Mouse (Mus musculus) midbrain, embryonic 10.5 days (tissue): ENCODE measurements around the gene Muc20. TPM values are rescaled to one million over a fixed set of nuclear protein-coding genes. Genes with fewer than 3 reads are reported as not detected.

Experiments used
- DNase-seq: peaks from one replicate; pipeline ENCODE4 v3.0.0-alpha.2; 2017; ENCODE audit warnings: low spot score
- H3K27ac ChIP-seq: fragments of 300-500 bp; sonication (generic); replicated peaks from 2 replicates; pipeline ENCODE4 v1.5.1; 2016; ENCODE audit warnings: mild to moderate bottlenecking
- H3K27me3 ChIP-seq: fragments of 300-500 bp; sonication (generic); 2 replicates; pipeline ENCODE4 v1.6.1; 2016; ENCODE audit warnings: low read depth, mild to moderate bottlenecking; ENCODE audit not compliant: poor library complexity, severe bottlenecking
- H3K36me3 ChIP-seq: fragments of 300-500 bp; sonication (generic); 2 replicates; pipeline ENCODE4 v1.6.1; 2016; ENCODE audit warnings: mild to moderate bottlenecking, moderate library complexity
- H3K4me1 ChIP-seq: fragments of 300-500 bp; sonication (generic); 2 replicates; pipeline ENCODE4 v1.6.1; 2016
- H3K4me3 ChIP-seq: fragments of 300-500 bp; sonication (generic); 2 replicates; pipeline ENCODE4 v1.5.1; 2016; ENCODE audit warnings: mild to moderate bottlenecking, moderate library complexity
- H3K9me3 ChIP-seq: fragments of 300-500 bp; sonication (generic); replicated peaks from 2 replicates; pipeline ENCODE4 v1.6.1; 2016; ENCODE audit warnings: mild to moderate bottlenecking
- WGBS: fragments of 180-500 bp; shearing (Covaris S2); methylation state at CpG from one replicate; pipeline ENCODE4 v1.1.7; 2016; 5-methylcytosine and 5-hydroxymethylcytosine counted together
- polyA plus RNA-seq: library from polyadenylated mRNA; unstranded; fragments of >200 nt; fragmentation: Nextera tagmentation; extraction: Ambion mirVana; gene quantifications from 2 replicates; pipeline ENCODE4 v1.2.1, GENCODE M21; 2016

Muc20 gene
- polyA plus RNA-seq, 1 experiment from 2014 or later = not detected

DNA sequence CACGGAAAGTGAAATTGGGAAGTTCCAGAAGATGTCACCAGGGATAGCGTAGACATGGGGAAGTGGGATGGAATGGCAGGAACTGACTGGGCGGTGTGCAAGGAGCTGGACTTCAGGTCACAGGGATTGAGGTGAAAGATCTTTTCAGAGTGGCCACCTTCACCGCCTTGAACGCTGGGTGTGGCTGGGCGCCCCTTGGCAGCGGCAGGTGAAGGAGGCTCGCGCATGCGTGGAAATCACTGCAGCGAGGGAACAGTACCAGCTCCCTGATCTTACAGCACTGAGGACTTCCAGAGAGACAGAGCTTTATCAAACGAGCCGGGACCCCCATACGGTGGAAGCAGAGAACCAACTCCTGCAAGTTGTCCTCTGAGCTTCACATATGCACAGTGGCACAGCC, 17.3 kb upstream of the Muc20 start:
- peaks cover 19% of the 10 kb centered on the region for H3K4me1 ChIP-seq
- H3K27ac ChIP-seq = no peak overlapping the region
- peaks cover 12% of the 10 kb centered on the region for H3K27me3 ChIP-seq
- 36% methylated on average over 14 of the region's 14 CpGs for WGBS
- H3K9me3 ChIP-seq = no peaks in the 10 kb centered on the region
- no peaks in the 10 kb centered on the region for H3K36me3 ChIP-seq
- H3K4me3 ChIP-seq = peak overlapping the region; percentile 45
- peak; percentile 29 for DNase-seq

DNA sequence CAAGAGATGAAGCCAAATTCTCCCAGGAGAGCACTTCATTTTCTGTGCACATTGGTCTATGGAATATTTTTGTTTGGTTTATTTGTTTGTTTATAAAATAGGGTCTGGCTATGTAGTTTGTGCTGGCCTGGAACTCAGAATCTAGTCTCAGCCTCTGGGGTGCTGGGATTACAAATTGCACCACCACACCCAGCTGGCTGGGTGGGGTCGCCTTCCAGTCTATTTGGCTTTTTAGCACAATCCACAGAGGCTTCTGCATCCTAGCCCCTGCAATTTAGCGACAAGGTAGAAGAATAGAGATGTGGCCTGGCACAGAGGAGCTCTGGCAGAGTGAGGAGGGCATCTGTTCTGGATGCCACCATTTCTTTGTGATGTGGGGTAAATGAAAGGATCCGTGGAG, 16.5 kb upstream of the Muc20 start:
- H3K27me3 ChIP-seq = peaks cover 12% of the 10 kb centered on the region
- H3K4me1 ChIP-seq = peaks cover 19% of the 10 kb centered on the region
- 78% methylated on average over 3 of the region's 3 CpGs for WGBS
- H3K36me3 ChIP-seq = no peaks in the 10 kb centered on the region
- no peak overlapping the region for H3K27ac ChIP-seq
- DNase-seq = no peak
- H3K9me3 ChIP-seq = no peaks in the 10 kb centered on the region
- no peak overlapping the region for H3K4me3 ChIP-seq

DNA sequence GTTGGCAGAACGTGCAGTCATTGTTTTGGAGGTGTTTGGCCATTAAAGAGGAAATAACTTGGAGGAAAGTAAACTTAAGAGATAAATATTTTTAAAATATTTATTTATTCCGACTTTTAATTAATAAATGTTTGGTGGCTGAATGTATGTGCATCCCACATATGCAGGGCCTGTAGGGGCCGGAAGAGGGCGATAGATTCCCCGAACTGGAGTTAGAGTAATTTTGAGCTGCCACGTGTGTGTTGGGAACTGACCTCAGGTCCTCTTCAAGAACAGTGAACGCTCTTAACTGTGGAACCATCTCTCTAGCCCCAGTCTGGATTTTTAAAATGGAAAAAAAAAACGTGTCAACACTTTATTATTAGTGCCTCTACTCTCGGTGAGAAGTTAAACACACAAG, 16.1 kb upstream of the Muc20 start:
- H3K27ac ChIP-seq = no peak overlapping the region
- no peaks in the 10 kb centered on the region for H3K36me3 ChIP-seq
- H3K27me3 ChIP-seq = peaks cover 12% of the 10 kb centered on the region
- DNase-seq = no peak
- H3K4me3 ChIP-seq = no peak overlapping the region
- no peaks in the 10 kb centered on the region for H3K9me3 ChIP-seq
- 48% methylated on average over 9 of the region's 9 CpGs for WGBS
- H3K4me1 ChIP-seq = peaks cover 19% of the 10 kb centered on the region

DNA sequence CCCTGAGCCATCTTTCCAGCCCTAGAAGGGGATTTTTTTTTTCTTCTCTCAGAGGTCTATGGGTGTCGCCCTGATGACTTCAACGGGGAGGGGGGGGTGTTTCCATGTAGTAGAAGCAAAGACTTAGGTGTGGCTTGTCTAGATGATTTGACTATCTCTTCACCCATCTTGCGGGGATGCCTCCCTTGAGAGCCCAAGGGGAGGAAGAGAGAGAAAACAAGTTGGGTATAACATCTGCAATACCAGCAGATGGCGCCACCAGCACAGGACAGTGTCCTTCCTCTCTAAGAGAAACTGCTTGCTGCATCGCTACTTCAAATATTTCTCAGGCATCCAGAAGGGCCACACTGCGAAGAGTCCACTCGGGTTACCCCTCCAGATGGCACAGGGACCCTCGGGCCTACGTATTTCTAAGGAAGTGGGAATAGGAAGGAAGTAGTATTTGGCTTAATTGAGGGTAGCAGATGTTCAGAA, 15.7 kb upstream of the Muc20 start:
- H3K27me3 ChIP-seq = peaks cover 12% of the 10 kb centered on the region
- peaks cover 24% of the 10 kb centered on the region for H3K4me1 ChIP-seq
- DNase-seq = peak; percentile 84
- no peak overlapping the region for H3K4me3 ChIP-seq
- H3K27ac ChIP-seq = no peak overlapping the region
- no peaks in the 10 kb centered on the region for H3K9me3 ChIP-seq
- no peaks in the 10 kb centered on the region for H3K36me3 ChIP-seq
- 5% methylated on average over 9 of the region's 9 CpGs for WGBS

DNA sequence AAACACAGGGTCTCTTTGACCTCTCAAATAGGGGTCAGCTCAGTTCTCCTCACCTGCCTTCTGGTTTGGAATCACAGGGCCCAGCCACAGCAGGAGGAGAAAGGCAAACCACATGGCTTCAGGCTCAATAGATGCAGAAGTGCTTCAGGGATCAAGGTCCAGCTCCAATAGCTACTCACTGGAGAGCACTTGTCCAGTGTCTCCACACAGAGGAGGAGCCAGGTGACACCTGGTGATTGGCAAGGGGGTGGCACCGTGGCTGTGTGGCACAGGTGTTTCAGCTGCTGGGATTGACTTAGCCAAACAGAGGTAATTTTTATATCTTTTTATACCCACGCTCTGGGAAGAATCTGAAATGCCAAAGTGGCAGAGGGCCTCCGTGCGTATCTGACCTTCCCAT, 13.1 kb upstream of the Muc20 start, which contains the start of gene Smbd1:
Gene Smbd1 (minus strand): TSS at position 157 of the 400 bp plus-strand sequence.
- WGBS = 83% methylated on average over 4 of the region's 4 CpGs
- Histone ChIP-seq H3K4me3 (no peak within 1 kb of the TSS), H3K36me3 (no peaks in the 10 kb centered on the region), H3K9me3 (no peaks in the 10 kb centered on the region), H3K4me1 (peaks cover 39% of the 10 kb centered on the region), H3K27ac (no peak within 1 kb of the TSS), H3K27me3 (peaks cover 9% of the 10 kb centered on the region)
- no peak for DNase-seq

DNA sequence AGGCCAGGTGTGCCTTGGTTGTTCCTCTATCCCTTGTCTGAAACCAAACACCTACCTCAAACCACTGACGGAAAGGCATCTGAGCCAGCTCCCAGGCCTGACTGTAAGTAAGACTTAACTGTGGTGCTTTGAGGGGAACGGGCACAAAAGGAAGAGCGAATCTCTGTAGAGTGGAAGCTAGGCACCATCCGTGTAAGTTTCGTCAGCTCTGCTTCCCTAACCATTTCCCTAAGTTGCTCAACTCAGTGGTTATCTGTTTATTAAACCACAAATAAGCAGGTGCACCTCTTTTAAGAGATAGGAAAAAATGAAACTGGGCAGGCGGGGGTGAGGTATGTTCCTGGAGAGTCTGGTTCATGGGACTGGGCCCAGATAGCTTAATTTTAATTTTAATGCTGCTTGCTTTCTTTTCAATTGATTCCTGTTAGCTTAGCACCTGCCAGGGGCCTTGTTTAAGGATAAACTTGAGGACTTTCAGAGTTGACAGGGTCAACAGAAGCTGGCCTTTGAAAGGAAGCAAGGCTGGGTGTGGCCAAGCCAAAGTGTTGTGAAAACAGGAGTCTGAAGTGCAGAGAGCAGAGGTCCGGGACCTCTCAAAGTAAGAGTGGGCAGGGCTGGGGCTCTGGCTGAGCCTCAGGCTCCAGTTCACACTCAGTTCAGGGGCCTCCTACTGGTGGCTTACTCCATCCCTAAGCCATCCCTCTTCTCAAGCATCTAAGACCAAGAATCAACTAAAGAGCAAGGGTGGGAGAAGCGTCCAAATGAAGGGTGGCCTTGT, 10.4 kb upstream of the Muc20 start:
- peaks cover 35% of the 10 kb centered on the region for H3K4me1 ChIP-seq
- 58% methylated on average over 8 of the region's 8 CpGs for WGBS

DNA sequence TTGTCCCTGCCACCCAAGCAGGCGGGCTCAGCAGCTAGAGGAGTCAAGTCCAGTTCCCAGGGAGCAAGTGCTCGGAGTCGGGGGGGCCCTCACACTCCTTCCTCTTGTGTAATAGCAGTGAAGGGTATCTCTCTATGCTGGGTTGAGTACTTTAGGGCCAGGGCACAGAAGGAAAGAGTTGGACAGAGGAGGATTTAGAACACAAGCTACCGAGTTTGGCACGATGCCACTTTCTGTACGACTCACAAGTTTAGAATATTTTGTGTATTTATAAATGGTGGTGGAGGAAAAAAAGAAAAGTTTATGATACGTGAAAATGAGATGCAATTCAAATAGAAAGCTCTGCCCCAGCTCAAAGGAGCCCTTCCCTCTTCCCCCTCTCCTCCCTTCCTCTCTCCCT, 7.9 kb upstream of the Muc20 start:
- H3K4me1 ChIP-seq = peaks cover 35% of the 10 kb centered on the region
- no peak overlapping the region for H3K27ac ChIP-seq
- H3K9me3 ChIP-seq = no peaks in the 10 kb centered on the region
- H3K36me3 ChIP-seq = no peaks in the 10 kb centered on the region
- H3K4me3 ChIP-seq = no peak overlapping the region
- no peaks in the 10 kb centered on the region for H3K27me3 ChIP-seq
- 93% methylated on average over 7 of the region's 7 CpGs for WGBS
- no peak for DNase-seq

More for the DNA sequence above, 10.4 kb upstream of the Muc20 start:
- no peaks in the 10 kb centered on the region for H3K27me3 ChIP-seq
- H3K9me3 ChIP-seq = no peaks in the 10 kb centered on the region
- DNase-seq = no peak
- H3K36me3 ChIP-seq = no peaks in the 10 kb centered on the region
- no peak overlapping the region for H3K4me3 ChIP-seq
- H3K27ac ChIP-seq = 0 out of 2 replicates have a peak overlapping the region, but pooled peaks have one; percentile 66

DNA sequence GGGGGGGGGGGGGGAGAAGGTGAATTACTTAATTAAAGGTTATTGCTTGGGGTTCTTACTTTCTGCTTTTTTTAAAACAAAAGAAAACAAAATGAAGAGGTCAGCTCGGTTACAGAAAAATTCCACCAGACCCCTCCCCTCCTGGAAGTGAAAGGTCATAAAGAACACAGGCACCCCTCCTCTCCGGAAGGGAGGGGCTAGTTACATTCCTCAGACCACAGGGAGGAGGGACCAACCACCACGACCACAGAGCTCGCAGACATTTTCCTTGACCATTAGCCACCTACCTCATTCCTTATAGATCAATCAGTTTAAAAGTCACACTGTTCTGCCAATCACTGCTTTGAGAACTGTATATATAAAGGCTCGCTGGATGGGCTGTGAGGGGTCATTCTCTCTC, 6.7 kb upstream of the Muc20 start:
- Histone ChIP-seq H3K9me3 (no peaks in the 10 kb centered on the region), H3K27ac (no peak overlapping the region), H3K36me3 (no peaks in the 10 kb centered on the region), H3K4me1 (peaks cover 35% of the 10 kb centered on the region), H3K4me3 (no peak overlapping the region), H3K27me3 (no peaks in the 10 kb centered on the region)
- WGBS = 67% methylated on average over 5 of the region's 5 CpGs
- DNase-seq = no peak

DNA sequence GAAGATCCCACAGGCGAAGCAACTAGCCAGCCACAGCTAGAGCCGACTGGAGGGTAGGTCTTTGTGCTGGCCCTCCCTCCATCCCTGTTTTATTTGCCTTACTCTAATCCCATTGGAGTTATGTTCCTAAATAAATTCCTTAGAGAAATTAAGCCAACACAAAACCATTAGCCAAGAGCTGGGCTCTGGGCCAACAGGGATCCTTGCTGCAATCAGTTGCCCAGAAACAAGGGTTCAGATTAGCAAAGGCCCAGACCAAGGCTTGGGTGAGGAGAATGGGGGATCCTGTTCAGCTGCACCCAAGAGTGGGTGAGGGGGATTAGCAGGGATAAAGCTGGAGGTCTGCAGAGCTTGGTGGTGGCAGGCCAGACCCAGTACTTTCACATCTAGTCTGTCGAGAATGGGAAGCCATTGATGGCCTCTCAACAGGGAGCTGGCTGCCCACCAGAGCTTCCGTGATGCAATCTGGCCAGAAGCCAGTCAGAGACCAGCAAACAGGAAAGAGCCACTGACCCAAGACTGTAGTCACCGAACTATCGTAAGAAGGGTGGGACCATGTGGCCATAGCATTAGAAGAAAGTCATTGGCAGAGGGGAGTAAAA, 6.1 kb upstream of the Muc20 start:
- no peak for DNase-seq
- 69% methylated on average over 6 of the region's 6 CpGs for WGBS

DNA sequence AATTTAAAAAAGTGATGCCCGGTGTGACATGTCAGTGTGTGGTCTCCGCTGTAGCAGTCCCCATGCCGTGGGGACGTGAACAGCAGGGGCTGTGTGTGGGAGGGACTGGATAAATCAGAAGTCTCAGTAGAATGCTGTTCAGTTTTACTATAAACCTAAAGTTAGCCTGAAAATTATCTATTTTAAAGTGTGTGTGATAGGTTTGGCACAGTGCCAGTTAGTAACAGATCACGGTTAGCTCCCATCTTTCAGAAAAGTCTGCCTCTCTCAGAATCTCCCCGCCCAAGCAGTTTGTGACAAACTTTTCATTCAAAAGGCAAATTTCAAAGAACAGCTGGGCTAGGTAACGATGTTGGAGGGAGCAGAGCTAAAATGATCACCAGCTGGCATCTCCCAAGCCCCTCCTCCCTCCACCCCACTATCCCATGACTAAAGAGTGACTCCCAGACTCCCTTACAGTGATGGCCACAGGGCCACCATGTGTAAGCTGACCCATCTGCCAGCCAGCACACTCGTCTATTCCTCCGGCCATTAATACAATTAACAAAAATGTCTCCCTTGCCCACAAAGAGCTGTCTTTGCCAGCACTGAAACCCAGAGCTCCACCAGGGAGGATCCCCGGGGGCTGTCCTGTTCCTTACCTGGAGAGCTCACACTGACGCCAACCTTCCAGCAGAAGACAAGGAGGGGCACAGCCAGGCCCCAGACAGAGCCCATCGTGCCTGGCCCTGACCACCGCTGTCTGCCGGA, 384 bp downstream of the Muc20 start:
- H3K9me3 ChIP-seq = no peaks in the 10 kb centered on the region
- H3K27me3 ChIP-seq = no peaks in the 10 kb centered on the region
- H3K4me3 ChIP-seq = no peak overlapping the region
- no peaks in the 10 kb centered on the region for H3K4me1 ChIP-seq
- DNase-seq = no peak
- no peaks in the 10 kb centered on the region for H3K36me3 ChIP-seq
- H3K27ac ChIP-seq = no peak overlapping the region
- WGBS = 89% methylated on average over 14 of the region's 14 CpGs

More for the DNA sequence above, 6.1 kb upstream of the Muc20 start:
- Histone ChIP-seq H3K4me1 (peaks cover 35% of the 10 kb centered on the region), H3K27me3 (no peaks in the 10 kb centered on the region), H3K4me3 (no peak overlapping the region), H3K9me3 (no peaks in the 10 kb centered on the region), H3K27ac (no peak overlapping the region), H3K36me3 (no peaks in the 10 kb centered on the region)

DNA sequence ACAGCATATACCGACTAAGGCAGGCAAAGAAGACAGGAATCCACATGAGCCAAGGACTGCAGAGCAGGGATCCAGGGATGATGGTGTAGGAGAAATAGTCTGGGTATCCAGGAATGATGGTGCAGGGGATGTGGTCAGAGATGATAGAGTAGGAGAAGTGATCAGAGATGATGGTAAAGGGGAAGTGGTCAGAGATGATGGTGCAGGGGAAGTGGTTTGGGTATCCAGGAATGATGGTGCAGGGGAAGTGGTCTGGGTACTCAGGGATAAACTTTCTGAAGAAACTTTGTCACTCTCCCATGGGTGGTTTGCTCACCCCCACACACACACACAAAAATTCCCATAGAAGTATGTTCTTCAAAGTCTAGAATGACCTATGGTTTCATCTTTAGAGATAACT, 2.1 kb downstream of the Muc20 start:
- Histone ChIP-seq H3K27ac (no peak overlapping the region), H3K36me3 (no peaks in the 10 kb centered on the region), H3K9me3 (no peaks in the 10 kb centered on the region), H3K27me3 (no peaks in the 10 kb centered on the region), H3K4me1 (no peaks in the 10 kb centered on the region), H3K4me3 (no peak overlapping the region)
- no peak for DNase-seq
- WGBS = 83% methylated on average over 1 of the region's 1 CpGs

DNA sequence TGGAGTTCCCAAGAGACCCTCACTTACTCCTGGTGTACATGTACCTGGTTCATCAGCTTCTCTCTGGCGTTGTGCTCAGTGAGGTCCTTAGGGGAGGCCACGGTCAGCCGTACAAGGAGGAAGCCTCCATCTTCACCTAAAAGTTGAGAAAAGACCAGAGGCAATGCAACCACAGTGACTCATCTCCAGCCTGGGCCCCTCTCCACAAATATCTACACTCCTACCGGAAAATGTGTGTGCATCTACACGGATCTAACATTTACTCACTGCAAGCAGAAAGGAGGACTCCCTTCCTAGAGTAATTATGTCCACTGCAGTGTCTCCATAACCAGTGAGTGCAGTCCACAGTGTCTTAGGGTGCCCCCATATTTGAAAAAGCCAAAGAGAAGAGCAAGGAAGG, 7.2 kb downstream of the Muc20 start:
- no peaks in the 10 kb centered on the region for H3K36me3 ChIP-seq
- H3K4me1 ChIP-seq = no peaks in the 10 kb centered on the region
- H3K9me3 ChIP-seq = no peaks in the 10 kb centered on the region
- no peak for DNase-seq
- no peak overlapping the region for H3K27ac ChIP-seq
- 94% methylated on average over 5 of the region's 5 CpGs for WGBS
- H3K27me3 ChIP-seq = no peaks in the 10 kb centered on the region
- no peak overlapping the region for H3K4me3 ChIP-seq

DNA sequence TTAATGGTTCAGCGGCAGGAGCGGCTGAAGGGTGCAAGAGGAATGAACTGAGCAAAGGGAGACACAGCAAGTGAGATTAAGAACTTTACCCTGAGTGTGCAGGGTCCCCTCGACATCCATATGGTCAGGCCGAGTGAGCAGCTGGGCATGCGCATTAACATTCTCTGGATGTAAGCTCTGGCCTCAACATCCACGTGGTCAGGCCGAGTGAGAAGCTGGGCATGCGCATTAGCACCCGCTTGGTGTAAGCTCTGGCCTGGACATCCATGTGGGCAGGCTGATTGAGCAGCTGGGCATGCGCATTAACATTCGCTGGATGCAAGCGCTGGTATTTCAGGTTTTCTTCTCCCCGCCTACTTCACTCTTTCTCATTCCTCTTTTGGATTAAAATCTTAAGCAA, 12.4 kb downstream of the Muc20 start:
- no peak for DNase-seq
- Histone ChIP-seq H3K27ac (no peak overlapping the region), H3K4me3 (no peak overlapping the region), H3K36me3 (no peaks in the 10 kb centered on the region), H3K9me3 (no peaks in the 10 kb centered on the region), H3K4me1 (peaks cover 3% of the 10 kb centered on the region; the same call in 1 of the 2 replicates), H3K27me3 (no peaks in the 10 kb centered on the region)
- WGBS = 89% methylated on average over 13 of the region's 13 CpGs
